Mouse (Mus musculus) brain, adult 2 months (tissue): ENCODE measurements around the gene Sox1.

Experiments
- DNase-seq: peaks from one replicate; pipeline ENCODE4 v3.0.0; 2011; ENCODE audit warnings: low read depth, low spot score

Gene Sox1

DNA sequence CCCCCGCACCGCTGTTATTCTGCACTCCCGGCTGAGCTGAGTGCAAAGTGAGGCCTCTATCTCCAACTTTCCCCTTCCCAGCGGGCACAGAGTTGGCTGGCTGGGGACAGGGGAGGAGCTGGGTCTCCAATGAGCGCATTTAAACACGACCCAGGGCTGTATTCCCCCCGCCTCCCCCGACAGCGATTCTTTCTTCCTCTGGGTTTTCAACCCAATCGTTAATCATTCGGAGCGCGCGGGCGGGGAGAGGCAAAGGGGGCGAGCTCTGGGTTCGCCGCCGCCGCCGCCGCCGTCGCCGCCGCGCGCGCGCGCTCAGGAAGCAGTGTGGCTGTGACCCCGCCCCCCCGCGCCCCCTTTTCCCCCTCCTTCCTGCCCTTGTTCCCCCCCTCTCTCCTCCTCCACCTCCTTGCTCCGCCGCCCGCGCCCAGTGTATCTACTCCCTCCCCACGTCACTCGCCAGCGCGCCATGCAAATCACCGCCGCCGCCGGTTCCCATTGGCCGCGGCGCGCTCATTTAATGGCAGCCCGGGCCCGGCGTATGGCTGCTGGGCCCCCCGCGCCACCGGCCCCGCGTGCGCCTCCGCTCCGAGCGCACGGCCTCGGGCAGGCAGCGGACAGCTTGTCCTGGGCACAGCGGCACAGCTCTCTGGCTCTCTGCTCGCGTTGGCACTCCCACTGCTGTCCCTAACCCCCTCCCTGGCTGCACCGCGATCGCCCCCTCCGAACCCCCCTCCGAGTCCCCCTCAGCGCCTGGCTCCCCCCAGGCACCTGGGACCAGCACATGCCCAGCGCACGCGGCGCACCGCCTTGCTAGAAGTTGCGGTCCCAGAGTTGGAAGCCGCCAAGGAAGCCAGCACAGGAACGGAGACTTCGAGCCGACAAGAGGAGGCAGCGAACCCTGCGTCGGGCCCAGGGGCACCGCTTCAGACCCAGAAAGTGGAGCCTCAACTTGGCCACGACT lies at the start of gene Sox1:
Gene Sox1 (plus strand): TSS at position 225 of the 961 bp plus-strand sequence.
- DNase-seq, result peak; percentile 83

DNA sequence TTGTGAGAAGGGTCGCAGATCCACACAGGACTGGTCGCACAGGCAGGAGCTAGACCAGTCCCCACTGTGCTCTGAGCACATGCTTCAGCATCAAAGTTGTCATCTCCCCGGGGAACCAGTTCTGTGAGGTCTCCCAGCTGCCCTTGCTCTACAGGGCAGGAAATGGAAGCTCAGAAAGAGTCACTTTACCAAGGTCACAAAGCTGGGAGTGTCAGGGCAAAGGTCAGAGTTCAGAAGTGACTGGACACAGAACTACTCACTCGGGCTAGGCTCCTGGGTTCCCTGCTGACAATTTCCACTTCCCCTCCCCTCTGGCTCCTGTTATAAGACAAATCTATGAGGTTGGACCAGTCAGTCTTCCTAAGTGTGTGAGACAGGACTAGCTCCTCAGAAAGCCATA lies 49.2 kb upstream of the Sox1 start:
- no peak for DNase-seq

DNA sequence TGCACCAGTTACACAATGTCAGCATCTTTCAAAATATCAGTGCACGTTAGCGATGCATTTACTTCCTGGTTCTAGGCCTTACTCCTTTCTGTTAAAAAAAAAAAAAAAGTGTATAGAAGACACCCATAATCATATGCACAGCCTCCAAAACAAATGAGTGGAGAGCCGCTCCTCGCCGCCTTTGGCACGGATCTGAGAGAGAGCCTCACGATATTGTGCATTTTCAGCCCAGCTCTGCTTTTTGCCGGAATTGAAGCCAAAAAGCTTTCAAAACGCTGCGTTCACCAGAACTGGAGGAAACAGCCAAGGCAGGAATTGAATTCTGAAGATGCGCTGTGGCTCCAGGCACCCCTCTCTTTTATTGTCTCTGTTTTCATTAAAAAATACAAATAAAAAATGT lies 48.2 kb upstream of the Sox1 start:
- DNase-seq, result peak; percentile 31

- no peak for DNase-seq
Observed at GRCm38 (mm10) chr8:12348306-12348705, 46.8 kb upstream of the Sox1 start.

GRCm38 (mm10) chr8:12349591-12349990 lies 45.5 kb upstream of the Sox1 start:
- DNase-seq, result no peak

GRCm38 (mm10) chr8:12351121-12351520 lies 44.0 kb upstream of the Sox1 start:
- no peak for DNase-seq

DNA sequence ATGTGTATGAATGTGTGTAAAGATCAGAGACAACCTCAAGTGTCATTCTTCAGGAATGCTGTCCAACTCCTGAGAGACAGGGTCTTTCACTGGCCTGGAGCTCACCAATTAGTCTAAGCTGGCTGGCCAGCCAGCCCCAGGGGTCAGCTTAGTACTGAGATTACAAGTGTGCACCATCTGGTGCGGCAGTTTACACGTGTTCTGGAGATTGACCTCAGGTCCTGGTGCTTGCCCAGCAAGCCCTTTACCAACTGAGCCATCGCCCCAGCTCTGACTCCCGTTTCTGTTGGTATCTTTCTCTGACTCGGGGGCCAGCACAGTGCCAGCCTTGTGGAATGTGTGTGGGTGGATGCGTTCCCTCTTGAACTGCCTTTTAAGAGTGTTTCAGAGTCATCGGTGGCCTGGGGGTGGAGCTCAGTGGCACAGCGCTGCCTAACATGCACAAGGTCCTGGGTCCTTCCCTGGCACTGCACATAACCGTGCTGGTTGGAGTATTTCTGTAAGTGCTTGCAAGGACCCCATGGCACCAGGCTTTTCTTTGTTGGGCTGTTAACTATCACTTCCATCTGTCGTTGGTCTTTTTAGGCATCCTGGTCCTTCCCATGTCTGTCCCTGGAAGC lies 40.6 kb upstream of the Sox1 start:
- DNase-seq, result peak; percentile 17

GRCm38 (mm10) chr8:12368161-12368560 lies 26.9 kb upstream of the Sox1 start:
- DNase-seq, result no peak

- DNase-seq, result no peak
Observed at GRCm38 (mm10) chr8:12368856-12369255, 26.2 kb upstream of the Sox1 start.

DNA sequence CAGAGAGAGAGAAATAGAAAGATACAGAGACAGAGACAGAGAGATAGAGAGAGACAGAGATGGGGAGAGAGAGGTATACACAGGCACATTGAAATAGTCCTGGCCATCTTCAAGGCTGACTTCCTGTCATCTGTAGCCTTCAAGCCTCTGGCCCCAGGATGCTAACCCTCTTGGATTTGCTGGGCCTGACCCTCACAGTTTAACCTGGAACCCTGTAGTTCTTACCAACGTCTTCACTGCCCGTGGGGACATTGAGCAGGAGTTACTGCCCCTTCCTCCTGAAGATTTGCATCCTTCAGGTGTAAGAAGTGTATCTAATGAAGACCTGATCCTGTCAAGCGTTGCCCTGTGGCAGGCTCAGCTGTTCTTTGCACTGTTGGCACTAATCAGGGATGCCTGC lies 14.0 kb upstream of the Sox1 start:
- no peak for DNase-seq

- no peak for DNase-seq
Observed at GRCm38 (mm10) chr8:12382707-12383561, 12.2 kb upstream of the Sox1 start.

DNA sequence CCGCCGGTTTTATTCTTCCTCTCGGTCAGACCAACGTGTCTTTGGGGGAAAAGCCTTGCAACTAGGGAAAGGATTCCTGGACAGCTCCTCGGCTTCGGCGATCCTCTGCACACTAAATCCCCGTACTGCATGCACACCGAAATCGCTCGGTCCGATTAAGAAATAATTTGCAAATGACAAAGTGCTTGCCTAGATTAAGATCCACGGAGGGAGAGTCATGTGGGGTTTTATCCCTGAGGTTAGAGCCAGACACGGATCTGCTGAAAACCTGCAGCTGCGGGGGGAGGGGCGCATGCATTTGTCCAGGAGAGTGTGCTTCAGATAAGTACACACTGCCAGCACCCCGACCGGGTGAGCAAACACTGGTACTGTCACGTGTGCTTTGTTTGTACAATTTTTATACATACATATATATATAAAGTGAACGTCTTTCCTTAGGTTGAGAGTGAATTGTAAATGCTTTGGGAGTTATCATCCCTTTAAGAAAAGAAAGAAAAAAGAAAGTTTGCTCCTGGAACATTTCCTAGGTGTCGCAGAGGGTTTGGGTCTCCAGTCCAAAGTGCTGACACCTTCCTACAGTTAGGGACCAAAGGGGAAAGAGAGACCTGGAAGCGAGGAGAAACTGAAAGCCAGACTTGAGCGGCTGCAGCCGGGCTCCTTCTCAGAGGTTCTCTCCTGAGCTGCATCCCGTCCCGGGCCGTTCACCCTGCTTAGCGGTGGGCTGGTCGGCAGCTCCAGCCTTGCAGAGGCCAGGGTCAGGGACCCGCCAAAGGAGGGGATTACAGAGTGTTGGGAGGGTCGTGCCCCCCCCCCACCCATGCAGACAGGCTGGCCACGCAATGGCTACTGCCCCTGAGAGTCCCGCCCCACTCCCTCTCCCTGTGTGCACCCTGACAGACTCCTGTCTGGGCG lies 10.9 kb upstream of the Sox1 start:
- DNase-seq, result no peak

GRCm38 (mm10) chr8:12384996-12385685 lies 10.0 kb upstream of the Sox1 start:
- no peak for DNase-seq

GRCm38 (mm10) chr8:12385686-12386488 lies 9.2 kb upstream of the Sox1 start:
- DNase-seq, result no peak

- DNase-seq, result no peak
Observed at GRCm38 (mm10) chr8:12386530-12387222, 8.4 kb upstream of the Sox1 start.

GRCm38 (mm10) chr8:12387223-12387860 lies 7.8 kb upstream of the Sox1 start:
- no peak for DNase-seq

- no peak for DNase-seq
Observed at GRCm38 (mm10) chr8:12387901-12388300, 7.2 kb upstream of the Sox1 start.

DNA sequence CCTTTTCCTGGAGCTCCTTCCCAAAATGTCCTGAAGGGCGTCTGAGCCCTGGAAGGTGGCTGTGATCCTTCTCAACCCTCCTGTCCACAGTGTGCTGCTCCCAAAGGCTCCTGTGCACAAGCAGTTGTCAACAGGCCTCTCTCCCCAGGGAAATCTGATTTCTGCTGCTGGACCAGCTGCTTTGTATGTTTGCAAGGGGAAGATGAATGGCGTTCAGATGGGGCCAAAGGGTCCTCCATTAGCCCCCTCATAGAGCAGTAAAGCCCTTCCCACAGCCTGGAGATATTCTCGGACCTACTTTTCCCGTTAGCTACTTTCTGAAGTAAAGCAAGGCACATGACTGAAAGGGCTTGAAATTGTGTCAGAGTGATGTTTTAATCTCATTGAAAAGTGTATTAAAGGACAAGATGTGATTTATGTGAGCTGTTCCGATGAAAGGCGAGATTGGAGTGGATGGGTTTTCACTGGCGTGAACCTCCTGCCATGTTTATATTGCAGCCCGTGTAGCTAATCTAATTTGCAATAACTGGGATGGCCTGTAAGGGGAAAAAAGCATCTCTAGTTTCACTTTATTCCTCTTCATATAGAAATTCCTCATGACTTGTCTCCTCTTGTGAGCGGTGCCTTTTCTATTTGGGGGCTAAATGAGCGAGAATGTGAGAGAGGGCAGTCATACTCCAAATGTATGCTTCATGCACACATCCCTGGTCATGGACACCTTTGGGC lies 6.5 kb upstream of the Sox1 start:
- DNase-seq, result no peak
